Mouse (Mus musculus): ENCODE results near the gene Lamc3.

DNA sequence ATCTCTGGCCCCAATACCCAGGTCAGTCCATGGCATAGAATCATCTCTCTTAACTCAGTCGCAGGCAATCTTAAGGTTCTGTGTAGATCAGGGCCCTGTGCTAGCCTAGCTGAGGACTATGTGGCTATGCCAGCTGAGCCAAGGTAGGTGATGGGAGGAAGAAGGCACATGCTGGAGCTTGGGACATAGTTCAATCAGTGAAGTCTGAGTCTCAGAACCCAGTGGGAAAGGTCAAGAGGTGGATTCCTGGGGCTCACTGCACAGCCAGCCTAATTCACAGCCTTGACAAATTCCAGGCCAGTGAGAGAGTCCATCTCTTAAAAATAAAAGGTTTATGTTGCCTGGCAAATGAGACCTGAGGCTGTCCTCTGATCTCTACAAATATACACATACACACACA, 23.3 kb upstream of the Lamc3 start:
- TF ChIP-seq POLR2A (IDR thresholded peaks at IDR 0.05; ENCODE audit: insufficient read depth, low read depth, low read length): no peak
- TF ChIP-seq CTCF (IDR thresholded peaks at IDR 0.05): no peak
- TF ChIP-seq EP300 (IDR thresholded peaks at IDR 0.05; ENCODE audit: insufficient read depth, low read depth, low read length): no peak

All from heart, adult 2 months (tissue).